Mouse (Mus musculus): ENCODE measurements around the gene Npm3. TPM values are rescaled to one million over a fixed set of nuclear protein-coding genes. Genes with fewer than 3 reads are reported as not detected.
A peak's percentile ranks its signal among the peaks of the same experiment; 100 is the strongest.

Gene Npm3
- polyA plus RNA-seq, 1 experiment from 2014 or later: 10.6 TPM

DNA sequence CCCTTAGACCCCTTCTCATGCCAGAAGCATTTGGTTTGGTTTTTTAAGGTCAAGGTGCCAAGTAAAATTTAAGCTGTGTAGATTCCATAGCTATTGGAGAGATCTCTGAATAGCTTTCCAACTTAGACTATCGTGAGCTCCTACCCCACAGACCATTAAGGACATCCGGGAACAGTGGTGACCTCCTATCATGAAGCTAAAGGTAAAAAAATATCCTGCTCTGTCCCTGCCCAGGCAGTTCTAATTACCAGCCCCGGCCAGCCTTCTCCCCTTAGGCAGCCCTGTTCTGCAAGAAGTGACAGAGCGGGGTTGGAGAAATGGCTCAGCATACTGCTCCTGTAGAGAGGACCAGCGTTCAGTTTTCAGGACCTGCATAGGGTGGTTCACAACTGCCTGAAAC is 10.9 kb downstream of the Npm3 start:
- Histone ChIP-seq H3K9me3 (ENCODE audit: control insufficient read depth, low read length) (no peaks in the 10 kb centered on the region), H3K4me3 (replicated peaks; ENCODE audit: low read length) (no peak overlapping the region), H3K27me3 (replicated peaks; ENCODE audit: control insufficient read depth, insufficient read depth, low read length) (peaks cover 77% of the 10 kb centered on the region), H3K9ac (replicated peaks; ENCODE audit: low read depth, low read length) (no peak overlapping the region), H3K36me3 (ENCODE audit: control insufficient read depth, insufficient read depth) (no peaks in the 10 kb centered on the region), H3K4me2 (ENCODE audit: low read length) (no peak overlapping the region), H3K4me1 (replicated peaks; ENCODE audit: control insufficient read depth, insufficient read depth, low read length) (peaks cover 26% of the 10 kb centered on the region), H3K27ac (ENCODE audit: low read length) (no peak overlapping the region)
- ATAC-seq: no peak
- WGBS: 52% methylated on average over 5 of the region's 5 CpGs

- Histone ChIP-seq H3K4me2 (ENCODE audit: low read length) (no peak overlapping the region), H3K4me1 (replicated peaks; ENCODE audit: control insufficient read depth, insufficient read depth, low read length) (peaks cover 22% of the 10 kb centered on the region), H3K9ac (replicated peaks; ENCODE audit: low read depth, low read length) (no peak overlapping the region), H3K4me3 (replicated peaks; ENCODE audit: low read length) (no peak overlapping the region), H3K36me3 (ENCODE audit: control insufficient read depth, insufficient read depth) (no peaks in the 10 kb centered on the region), H3K27ac (ENCODE audit: low read length) (no peak overlapping the region), H3K9me3 (ENCODE audit: control insufficient read depth, low read length) (no peaks in the 10 kb centered on the region), H3K27me3 (replicated peaks; ENCODE audit: control insufficient read depth, insufficient read depth, low read length) (peaks cover 77% of the 10 kb centered on the region)
- ATAC-seq: no peak
- 53% methylated on average over 10 of the region's 10 CpGs for WGBS
These were observed 11.4 kb downstream of the Npm3 start for GRCm38 (mm10) chr19:45737846-45738484.

- 14% methylated on average over 23 of the region's 23 CpGs for WGBS
- H3K9ac ChIP-seq (replicated peaks; ENCODE audit: low read depth, low read length): 0 out of 2 replicates have a peak overlapping the region, but pooled peaks have one; percentile 6
- ATAC-seq: peak; percentile 28
These were observed 12.1 kb downstream of the Npm3 start for GRCm38 (mm10) chr19:45737208-45737845.

GRCm38 (mm10) chr19:45736855-45737207 is 12.6 kb downstream of the Npm3 start:
- peaks cover 73% of the 10 kb centered on the region for H3K27me3 ChIP-seq (replicated peaks; ENCODE audit: control insufficient read depth, insufficient read depth, low read length)
- no peaks in the 10 kb centered on the region for H3K36me3 ChIP-seq (ENCODE audit: control insufficient read depth, insufficient read depth)
- peak overlapping the region; percentile 33 for H3K4me3 ChIP-seq (replicated peaks; ENCODE audit: low read length)
- no peak overlapping the region for H3K27ac ChIP-seq (ENCODE audit: low read length)
- H3K9me3 ChIP-seq (ENCODE audit: control insufficient read depth, low read length): no peaks in the 10 kb centered on the region
- WGBS: under 1% methylated on average over 28 of the region's 28 CpGs
- H3K4me1 ChIP-seq (replicated peaks; ENCODE audit: control insufficient read depth, insufficient read depth, low read length): peaks cover 11% of the 10 kb centered on the region
- ATAC-seq: peak; percentile 68
- H3K4me2 ChIP-seq (ENCODE audit: low read length): peak overlapping the region; percentile 55
- 0 out of 2 replicates have a peak overlapping the region, but pooled peaks have one; percentile 6 for H3K9ac ChIP-seq (replicated peaks; ENCODE audit: low read depth, low read length)

More at GRCm38 (mm10) chr19:45737208-45737845, 12.1 kb downstream of the Npm3 start:
- Histone ChIP-seq H3K4me3 (replicated peaks; ENCODE audit: low read length) (peak overlapping the region; percentile 33), H3K27ac (ENCODE audit: low read length) (no peak overlapping the region), H3K9me3 (ENCODE audit: control insufficient read depth, low read length) (no peaks in the 10 kb centered on the region), H3K4me2 (ENCODE audit: low read length) (peak overlapping the region; percentile 55), H3K36me3 (ENCODE audit: control insufficient read depth, insufficient read depth) (no peaks in the 10 kb centered on the region), H3K27me3 (replicated peaks; ENCODE audit: control insufficient read depth, insufficient read depth, low read length) (peaks cover 78% of the 10 kb centered on the region), H3K4me1 (replicated peaks; ENCODE audit: control insufficient read depth, insufficient read depth, low read length) (peaks cover 16% of the 10 kb centered on the region)

DNA sequence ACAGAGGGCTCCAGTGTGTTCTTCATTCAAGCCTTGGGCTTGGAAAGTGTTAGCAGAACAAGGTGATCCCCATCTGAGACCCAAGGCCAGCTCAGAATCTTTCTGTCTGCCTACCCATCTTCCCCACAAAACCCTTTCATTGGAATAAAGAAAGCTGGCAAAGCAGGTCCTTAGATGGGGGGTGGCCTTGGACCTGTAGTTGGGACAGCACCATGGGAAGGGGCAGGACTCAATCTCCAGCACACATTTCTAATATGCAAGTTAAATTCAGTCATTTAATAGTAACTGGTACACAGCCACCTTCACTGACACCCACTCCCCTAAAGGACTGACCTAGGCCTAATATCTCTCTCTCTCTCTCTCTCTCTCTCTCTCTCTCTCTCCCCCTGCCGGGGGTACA is 13.2 kb downstream of the Npm3 start:
- no peaks in the 10 kb centered on the region for H3K36me3 ChIP-seq (ENCODE audit: control insufficient read depth, insufficient read depth)
- H3K9ac ChIP-seq (replicated peaks; ENCODE audit: low read depth, low read length): no peak overlapping the region
- peaks cover 68% of the 10 kb centered on the region for H3K27me3 ChIP-seq (replicated peaks; ENCODE audit: control insufficient read depth, insufficient read depth, low read length)
- no peak overlapping the region for H3K27ac ChIP-seq (ENCODE audit: low read length)
- no peak overlapping the region for H3K4me3 ChIP-seq (replicated peaks; ENCODE audit: low read length)
- ATAC-seq: no peak
- H3K4me1 ChIP-seq (replicated peaks; ENCODE audit: control insufficient read depth, insufficient read depth, low read length): peaks cover 8% of the 10 kb centered on the region
- no peak overlapping the region for H3K4me2 ChIP-seq (ENCODE audit: low read length)
- WGBS: 25% methylated on average over 1 of the region's 1 CpGs
- no peaks in the 10 kb centered on the region for H3K9me3 ChIP-seq (ENCODE audit: control insufficient read depth, low read length)

DNA sequence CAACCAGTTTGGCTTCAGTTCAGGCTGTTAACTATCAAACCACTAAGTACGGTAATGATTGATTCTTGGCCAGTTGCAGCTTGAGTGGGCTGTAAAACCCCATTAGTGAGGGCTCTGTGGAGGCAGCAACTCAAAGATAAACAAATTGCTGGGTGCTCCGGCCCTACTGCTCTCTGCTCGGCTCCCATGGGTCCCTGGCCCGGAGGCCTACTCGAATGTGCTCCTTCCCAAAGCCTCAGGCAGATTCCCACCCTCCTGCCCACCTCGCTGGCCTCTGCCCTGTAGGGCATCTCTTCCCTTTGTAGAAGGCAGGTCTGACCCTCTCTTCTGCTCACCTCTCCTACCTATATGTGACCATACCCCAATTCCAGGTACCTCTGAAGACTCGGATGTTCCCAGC is 14.6 kb downstream of the Npm3 start:
- 44% methylated on average over 7 of the region's 7 CpGs for WGBS
- peaks cover 59% of the 10 kb centered on the region for H3K27me3 ChIP-seq (replicated peaks; ENCODE audit: control insufficient read depth, insufficient read depth, low read length)
- peaks cover 8% of the 10 kb centered on the region for H3K4me1 ChIP-seq (replicated peaks; ENCODE audit: control insufficient read depth, insufficient read depth, low read length)
- no peak overlapping the region for H3K27ac ChIP-seq (ENCODE audit: low read length)
- no peak overlapping the region for H3K4me3 ChIP-seq (replicated peaks; ENCODE audit: low read length)
- no peak overlapping the region for H3K9ac ChIP-seq (replicated peaks; ENCODE audit: low read depth, low read length)
- no peak for ATAC-seq
- no peaks in the 10 kb centered on the region for H3K36me3 ChIP-seq (ENCODE audit: control insufficient read depth, insufficient read depth)
- H3K9me3 ChIP-seq (ENCODE audit: control insufficient read depth, low read length): no peaks in the 10 kb centered on the region
- no peak overlapping the region for H3K4me2 ChIP-seq (ENCODE audit: low read length)

DNA sequence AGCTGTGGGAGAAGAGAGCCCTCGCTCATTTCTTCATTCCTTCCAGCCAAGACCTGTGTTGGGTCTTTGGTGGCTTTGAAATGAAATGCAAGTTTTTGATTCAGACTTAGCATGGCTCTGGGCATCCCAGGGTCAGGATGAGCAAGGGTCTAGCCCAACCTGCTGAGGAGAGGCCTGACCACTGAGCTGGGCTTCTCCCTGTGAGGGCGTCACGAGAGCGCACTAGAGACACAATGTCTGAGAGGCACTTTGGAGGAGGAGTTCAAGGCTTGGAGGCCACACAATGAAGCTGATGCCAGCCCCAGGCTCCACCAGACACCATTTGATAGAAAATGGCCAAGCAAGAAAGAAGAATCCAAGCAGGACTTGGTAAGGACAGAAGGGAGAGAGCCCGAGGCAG is 15.2 kb downstream of the Npm3 start:
- Histone ChIP-seq H3K9ac (replicated peaks; ENCODE audit: low read depth, low read length) (no peak overlapping the region), H3K4me2 (ENCODE audit: low read length) (no peak overlapping the region), H3K4me3 (replicated peaks; ENCODE audit: low read length) (no peak overlapping the region), H3K4me1 (replicated peaks; ENCODE audit: control insufficient read depth, insufficient read depth, low read length) (peaks cover 8% of the 10 kb centered on the region), H3K36me3 (ENCODE audit: control insufficient read depth, insufficient read depth) (no peaks in the 10 kb centered on the region), H3K27me3 (replicated peaks; ENCODE audit: control insufficient read depth, insufficient read depth, low read length) (peaks cover 54% of the 10 kb centered on the region), H3K9me3 (ENCODE audit: control insufficient read depth, low read length) (no peaks in the 10 kb centered on the region), H3K27ac (ENCODE audit: low read length) (no peak overlapping the region)
- no peak for ATAC-seq
- WGBS: 79% methylated on average over 5 of the region's 5 CpGs

DNA sequence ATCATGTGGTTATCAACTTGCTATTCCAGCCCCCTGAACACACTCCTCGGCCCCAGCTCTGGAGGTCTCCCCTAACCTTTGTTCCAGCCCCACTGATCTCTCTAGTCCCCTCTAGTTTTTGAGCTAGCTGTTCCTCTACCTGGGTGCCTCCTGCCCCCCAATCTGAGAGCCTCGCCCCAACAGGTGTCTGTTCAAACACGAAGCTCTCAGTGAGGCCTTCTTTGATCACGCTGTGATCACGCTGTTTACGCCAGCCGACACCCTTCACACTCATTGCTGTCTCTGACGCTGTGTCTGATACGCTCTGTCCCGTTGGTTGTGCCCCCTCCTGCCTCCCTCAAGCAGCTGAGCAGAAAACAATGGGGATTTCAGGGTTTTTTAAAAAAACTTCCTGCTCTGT is 15.8 kb downstream of the Npm3 start:
- Histone ChIP-seq H3K4me2 (ENCODE audit: low read length) (no peak overlapping the region), H3K9me3 (ENCODE audit: control insufficient read depth, low read length) (no peaks in the 10 kb centered on the region), H3K9ac (replicated peaks; ENCODE audit: low read depth, low read length) (no peak overlapping the region), H3K4me1 (replicated peaks; ENCODE audit: control insufficient read depth, insufficient read depth, low read length) (peaks cover 8% of the 10 kb centered on the region), H3K27me3 (replicated peaks; ENCODE audit: control insufficient read depth, insufficient read depth, low read length) (peaks cover 47% of the 10 kb centered on the region), H3K36me3 (ENCODE audit: control insufficient read depth, insufficient read depth) (no peaks in the 10 kb centered on the region), H3K4me3 (replicated peaks; ENCODE audit: low read length) (no peak overlapping the region), H3K27ac (ENCODE audit: low read length) (no peak overlapping the region)
- ATAC-seq: no peak
- WGBS: 22% methylated on average over 10 of the region's 10 CpGs

- no peak overlapping the region for H3K4me3 ChIP-seq (replicated peaks; ENCODE audit: low read length)
- peaks cover 34% of the 10 kb centered on the region for H3K27me3 ChIP-seq (replicated peaks; ENCODE audit: control insufficient read depth, insufficient read depth, low read length)
- 85% methylated on average over 7 of the region's 7 CpGs for WGBS
- no peak for ATAC-seq
- H3K36me3 ChIP-seq (ENCODE audit: control insufficient read depth, insufficient read depth): no peaks in the 10 kb centered on the region
- no peak overlapping the region for H3K4me2 ChIP-seq (ENCODE audit: low read length)
- no peaks in the 10 kb centered on the region; the same call in 1 of the 2 replicates for H3K4me1 ChIP-seq (replicated peaks; ENCODE audit: control insufficient read depth, insufficient read depth, low read length)
- H3K27ac ChIP-seq (ENCODE audit: low read length): no peak overlapping the region
- H3K9me3 ChIP-seq (ENCODE audit: control insufficient read depth, low read length): no peaks in the 10 kb centered on the region
- no peak overlapping the region for H3K9ac ChIP-seq (replicated peaks; ENCODE audit: low read depth, low read length)
These were observed 17.7 kb downstream of the Npm3 start for GRCm38 (mm10) chr19:45731658-45732057.
